ENCODE assay signal across 8 mouse cellular contexts in the genomic region with DNA sequence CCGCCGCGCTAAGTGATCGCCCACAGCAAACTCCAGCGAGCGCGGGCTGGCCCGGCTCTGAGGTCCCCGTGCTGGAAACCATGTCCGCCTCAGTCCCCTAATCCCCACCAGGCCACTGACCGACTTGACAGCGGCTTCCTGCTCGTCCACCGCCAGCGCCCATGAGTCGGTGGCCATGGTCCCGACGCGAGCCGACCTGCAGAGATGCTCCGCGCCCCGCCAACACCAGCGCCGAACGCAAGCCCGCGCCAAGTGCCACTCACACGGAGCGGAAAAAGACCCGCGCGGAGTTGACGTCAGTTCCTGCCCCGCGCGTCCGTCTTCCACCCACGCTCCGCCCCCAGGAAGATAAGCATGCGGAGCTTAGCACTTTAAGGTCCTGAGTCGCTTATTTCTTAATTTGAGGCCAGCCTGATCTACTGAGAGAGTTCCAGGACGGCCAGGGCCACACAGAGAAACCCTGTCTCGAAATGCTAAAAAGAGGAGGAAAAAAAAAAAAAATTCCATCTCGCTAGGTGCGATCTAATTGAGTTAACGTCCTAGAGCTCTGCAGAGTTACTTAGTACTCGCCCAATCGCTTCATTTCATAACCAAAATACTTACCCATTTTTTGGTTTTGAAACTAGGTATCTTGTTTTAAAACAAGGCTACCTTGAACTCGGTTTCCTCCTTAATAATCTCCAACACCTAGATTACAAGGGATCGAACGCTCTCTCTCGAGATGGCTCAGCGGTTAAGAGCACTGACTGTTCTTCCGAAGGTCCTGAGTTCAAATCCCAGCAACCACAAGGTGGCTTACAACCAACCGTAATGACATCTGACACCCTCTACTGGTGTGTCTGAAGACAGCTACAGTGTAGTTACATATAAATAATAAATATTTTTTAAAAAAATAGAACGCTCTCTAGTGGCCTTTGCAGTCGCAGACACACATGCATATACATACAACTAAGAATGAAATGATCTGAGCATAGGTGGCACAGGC. TPM values are rescaled to one million over a fixed set of nuclear protein-coding genes. Genes with fewer than 3 reads are reported as not detected.
DNase-seq lines count a peak whose midpoint lies in the region; ATAC-seq lines count a peak whose summit lies in the region.

A gene (minus strand): TSS at position 254 of the 985 bp plus-strand sequence.

- peak within 1 kb of the TSS; percentile 88 for H3K4me3 ChIP-seq in hindbrain, embryonic 13.5 days

- H3K9ac ChIP-seq in hindbrain, embryonic 13.5 days, result peak within 1 kb of the TSS; percentile 87

- 3% methylated on average over 58 of the region's 58 CpGs for WGBS in hindbrain, embryonic 13.5 days

- no peaks in the 10 kb centered on the region for H3K9me3 ChIP-seq in hindbrain, embryonic 13.5 days

- peaks cover 16% of the 10 kb centered on the region; the same call in 1 of the 2 replicates for H3K36me3 ChIP-seq in hindbrain, embryonic 13.5 days

- DNase-seq in NIH3T3 (ENCODE audit: low read depth), result peak; percentile 94
- peak; percentile 93 for DNase-seq in cerebellum, postnatal 10 days
- DNase-seq in frontal cortex, postnatal 14 days (ENCODE audit: low spot score in 2 of 2), result peak; percentile 77 to 84
- DNase-seq in layer of hippocampus, postnatal 25 days (ENCODE audit: extremely low spot score in 1 of 2, low spot score in 1 of 2), result peak; percentile 76 to 83
- peak; percentile 89 for DNase-seq in lung, postnatal 25 days (ENCODE audit: low spot score)
- peak; percentile 88 for DNase-seq in retina, embryonic 14.5 days (ENCODE audit: low spot score)
- DNase-seq in thymus, postnatal 4 days, result peak; percentile 92

- peaks cover 12% of the 10 kb centered on the region for H3K4me1 ChIP-seq in hindbrain, embryonic 13.5 days (replicated peaks)

- peak within 1 kb of the TSS; percentile 92 for H3K4me2 ChIP-seq in hindbrain, embryonic 13.5 days

- peak; percentile 96 for ATAC-seq in hindbrain, embryonic 13.5 days (ENCODE audit: low FRiP score)

- H3K27ac ChIP-seq in hindbrain, embryonic 13.5 days, result peak within 1 kb of the TSS; percentile 85

- no peaks in the 10 kb centered on the region for H3K27me3 ChIP-seq in hindbrain, embryonic 13.5 days

RNA-seq across cellular contexts. Expression of the gene that starts here (rescaled TPM):
- 11.5 and 11.6 TPM in 2 replicates for polyA plus RNA-seq in hindbrain, embryonic 13.5 days (2015; fragmentation: Nextera tagmentation; extraction: Ambion mirVana)
- total RNA-seq in layer of hippocampus, postnatal 25 days (2021), result 10 to 100 TPM; 26.4 to 32.6 TPM

Comparison
In these comparisons a context has a peak if more than half of its experiments do, and no peak if none do; other contexts are left out.
1. Peak in every context shown above with its lines: DNase-seq, ATAC-seq, H3K4me3 ChIP-seq and H3K27ac ChIP-seq.